ENCODE assay signal across 8 mouse cellular contexts in the genomic region with DNA sequence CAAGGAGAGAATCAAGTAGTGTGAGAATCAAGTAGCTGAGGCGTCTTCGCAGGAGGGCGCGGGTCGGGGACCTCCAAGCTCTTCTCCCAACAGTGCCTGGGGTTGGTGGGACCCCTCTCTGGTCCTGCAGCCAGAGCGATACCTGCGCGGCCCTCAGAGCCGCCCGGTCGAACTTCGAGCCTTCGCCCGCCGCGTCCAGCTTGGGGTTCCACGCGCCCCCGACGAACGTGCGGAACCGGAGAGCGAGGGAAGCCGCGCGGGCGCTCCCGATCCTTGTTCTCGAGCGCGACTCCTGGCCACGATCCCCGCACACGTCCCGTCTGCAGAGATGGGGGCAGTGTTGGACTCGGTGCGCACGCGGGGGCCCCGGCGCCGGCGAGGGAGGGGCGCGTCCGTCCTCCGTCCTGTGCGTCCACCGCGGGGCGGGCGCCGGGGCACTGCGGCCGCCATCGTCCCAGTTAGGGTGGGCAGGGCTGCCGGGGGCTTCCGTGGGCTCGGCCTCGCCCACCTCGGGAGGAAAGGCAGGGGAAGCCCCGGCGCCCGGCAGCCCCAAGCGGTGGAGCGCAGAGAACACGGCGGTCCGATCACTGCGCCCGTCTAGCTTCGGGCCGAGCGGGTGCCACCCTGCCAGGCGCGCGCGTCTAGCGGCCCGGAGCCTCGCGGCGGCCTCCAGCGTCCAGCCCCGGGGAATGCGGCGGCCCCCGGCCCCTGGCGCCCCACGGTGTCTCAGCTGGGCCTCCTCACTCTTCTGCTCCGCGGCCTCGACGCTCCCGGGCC. TPM values are rescaled to one million over a fixed set of nuclear protein-coding genes. Genes with fewer than 3 reads are reported as not detected.
DNase-seq lines count a peak whose midpoint lies in the region; ATAC-seq and TF ChIP-seq lines count a peak whose summit lies in the region.

Gene She, plus strand, starts transcription at position 556 of the 777 bp plus-strand sequence.

- peak within 1 kb of the TSS; percentile 29 for H3K4me3 ChIP-seq in forebrain, embryonic 11.5 days (ENCODE audit: low read depth, low read length)
- H3K4me3 ChIP-seq in hindbrain, embryonic 11.5 days (ENCODE audit: low read depth, low read length): peak within 1 kb of the TSS; percentile 37
- H3K4me3 ChIP-seq in limb, embryonic 14.5 days (replicated peaks; ENCODE audit: low read length): peak within 1 kb of the TSS; percentile 51
- peak within 1 kb of the TSS; percentile 24 for H3K4me3 ChIP-seq in neural tube, embryonic 11.5 days (ENCODE audit: low read depth, low read length)

- no peak for ATAC-seq in forebrain, embryonic 11.5 days (replicated peaks; ENCODE audit: low FRiP score)
- no peak for ATAC-seq in hindbrain, embryonic 11.5 days (ENCODE audit: low FRiP score)
- ATAC-seq in limb, embryonic 14.5 days (ENCODE audit: low FRiP score, low read depth): peak; percentile 30
- no peak for ATAC-seq in neural tube, embryonic 11.5 days (ENCODE audit: insufficient read depth, low FRiP score, low TSS enrichment)

- no peaks in the 10 kb centered on the region for H3K9me3 ChIP-seq in forebrain, embryonic 11.5 days (ENCODE audit: control insufficient read depth, low read length)
- H3K9me3 ChIP-seq in hindbrain, embryonic 11.5 days (ENCODE audit: control insufficient read depth, low read length): no peaks in the 10 kb centered on the region
- H3K9me3 ChIP-seq in limb, embryonic 14.5 days (ENCODE audit: control insufficient read depth, low read length): no peaks in the 10 kb centered on the region
- no peaks in the 10 kb centered on the region for H3K9me3 ChIP-seq in neural tube, embryonic 11.5 days (ENCODE audit: control insufficient read depth, low read length)

- 3% methylated on average over 81 of the region's 96 CpGs for WGBS in forebrain, embryonic 11.5 days
- 3% methylated on average over 89 of the region's 96 CpGs for WGBS in hindbrain, embryonic 11.5 days
- 3% methylated on average over 35 of the region's 96 CpGs for WGBS in limb, embryonic 14.5 days
- WGBS in neural tube, embryonic 11.5 days: 3% methylated on average over 65 of the region's 96 CpGs

- TF ChIP-seq POLR2A in limb, embryonic 14.5 days (IDR thresholded peaks at IDR 0.05; ENCODE audit: borderline replicate concordance, extremely low read depth, insufficient read depth, insufficient read length): no peak

- 0 out of 2 replicates have a peak, but pooled peaks cover 2% of the 10 kb centered on the region for H3K4me1 ChIP-seq in forebrain, embryonic 11.5 days (replicated peaks; ENCODE audit: control insufficient read depth, insufficient read depth, low read length)
- H3K4me1 ChIP-seq in hindbrain, embryonic 11.5 days (replicated peaks; ENCODE audit: control insufficient read depth, insufficient read depth, low read length): 0 out of 2 replicates have a peak, but pooled peaks cover 5% of the 10 kb centered on the region
- no peaks in the 10 kb centered on the region for H3K4me1 ChIP-seq in limb, embryonic 14.5 days (ENCODE audit: control insufficient read depth, insufficient read depth, low read length)
- H3K4me1 ChIP-seq in neural tube, embryonic 11.5 days (ENCODE audit: control insufficient read depth, insufficient read depth, low read length): no peaks in the 10 kb centered on the region

- DNase-seq in adrenal gland, adult (ENCODE audit: inconsistent age in 2 of 2, low spot score in 1 of 2): peak; percentile 40 to 52
- no peak for DNase-seq in adrenal gland, adult 8-10 months
- no peak for DNase-seq in forebrain, embryonic 11.5 days (ENCODE audit: low spot score)
- DNase-seq in hindbrain, embryonic 11.5 days (ENCODE audit: low spot score): peak; percentile 50
- no peak for DNase-seq in limb, embryonic 14.5 days (ENCODE audit: low spot score)
- peak; percentile 32 for DNase-seq in neural tube, embryonic 11.5 days (ENCODE audit: low spot score)
- DNase-seq in right cerebral cortex, postnatal 14 days: no peak
- no peak for DNase-seq in left cerebral cortex, adult 11 months (ENCODE audit: low spot score)

- H3K9ac ChIP-seq in forebrain, embryonic 11.5 days (ENCODE audit: low read length): peak within 1 kb of the TSS; percentile 23; the same call in 1 of the 2 replicates
- H3K9ac ChIP-seq in hindbrain, embryonic 11.5 days (ENCODE audit: low read depth, low read length): peak within 1 kb of the TSS; percentile 2; the same call in 1 of the 2 replicates
- peak within 1 kb of the TSS; percentile 60 for H3K9ac ChIP-seq in limb, embryonic 14.5 days (ENCODE audit: low read depth, low read length, severe bottlenecking)
- peak within 1 kb of the TSS; percentile 19 for H3K9ac ChIP-seq in neural tube, embryonic 11.5 days (ENCODE audit: low read length)

- peak within 1 kb of the TSS; percentile 46 for H3K4me2 ChIP-seq in forebrain, embryonic 11.5 days (ENCODE audit: low read depth, low read length, severe bottlenecking)
- H3K4me2 ChIP-seq in hindbrain, embryonic 11.5 days (replicated peaks; ENCODE audit: low read depth, low read length): peak within 1 kb of the TSS; percentile 49
- H3K4me2 ChIP-seq in limb, embryonic 14.5 days (replicated peaks; ENCODE audit: low read depth, low read length, severe bottlenecking): peak within 1 kb of the TSS; percentile 78
- peak within 1 kb of the TSS; percentile 47 for H3K4me2 ChIP-seq in neural tube, embryonic 11.5 days (ENCODE audit: low read depth)

- H3K27ac ChIP-seq in forebrain, embryonic 11.5 days (ENCODE audit: low read depth, low read length): no peak within 1 kb of the TSS
- no peak within 1 kb of the TSS for H3K27ac ChIP-seq in hindbrain, embryonic 11.5 days (ENCODE audit: low read depth, low read length)
- no peak within 1 kb of the TSS for H3K27ac ChIP-seq in limb, embryonic 14.5 days (replicated peaks; ENCODE audit: low read depth, low read length)
- no peak within 1 kb of the TSS for H3K27ac ChIP-seq in neural tube, embryonic 11.5 days (ENCODE audit: low read depth, low read length)

- H3K36me3 ChIP-seq in forebrain, embryonic 11.5 days (ENCODE audit: control insufficient read depth, insufficient read depth, low read length): no peaks in the 10 kb centered on the region
- no peaks in the 10 kb centered on the region for H3K36me3 ChIP-seq in hindbrain, embryonic 11.5 days (ENCODE audit: control insufficient read depth, insufficient read depth, low read length)
- no peaks in the 10 kb centered on the region for H3K36me3 ChIP-seq in limb, embryonic 14.5 days (ENCODE audit: control insufficient read depth, insufficient read depth, low read length)
- no peaks in the 10 kb centered on the region for H3K36me3 ChIP-seq in neural tube, embryonic 11.5 days (ENCODE audit: control insufficient read depth, insufficient read depth, low read length)

- peaks cover 46% of the 10 kb centered on the region for H3K27me3 ChIP-seq in forebrain, embryonic 11.5 days (ENCODE audit: control insufficient read depth, insufficient read depth, low read length)
- peaks cover 46% of the 10 kb centered on the region for H3K27me3 ChIP-seq in hindbrain, embryonic 11.5 days (ENCODE audit: control insufficient read depth, insufficient read depth, low read length)
- H3K27me3 ChIP-seq in limb, embryonic 14.5 days (ENCODE audit: control insufficient read depth, insufficient read depth, low read length): peaks cover 53% of the 10 kb centered on the region
- H3K27me3 ChIP-seq in neural tube, embryonic 11.5 days (ENCODE audit: control insufficient read depth, insufficient read depth, low read length): peaks cover 48% of the 10 kb centered on the region

RNA-seq across cellular contexts. Expression of gene She, which starts in this region (rescaled TPM):
- total RNA-seq in adrenal gland, adult 8-10 months (2022): 10 to 100 TPM in 2 of 4 experiments, 1 to 10 TPM in 2; 5.6 to 11.6 (median 10.1) TPM
- 2.0 and 2.4 TPM in 2 replicates for polyA plus RNA-seq in forebrain, embryonic 11.5 days (2014; fragmentation: Nextera tagmentation; extraction: Ambion mirVana)
- 2.2 TPM in 2 replicates for polyA plus RNA-seq in hindbrain, embryonic 11.5 days (2014; fragmentation: Nextera tagmentation; extraction: Ambion mirVana)
- 2.9 TPM in 2 replicates for polyA plus RNA-seq in limb, embryonic 14.5 days (2012; rRNA removed)
- polyA plus RNA-seq in limb, embryonic 14.5 days (2014; fragmentation: Nextera tagmentation; extraction: Ambion mirVana): 4.7 and 4.9 TPM in 2 replicates
- polyA plus RNA-seq in neural tube, embryonic 11.5 days (2014; fragmentation: Nextera tagmentation; extraction: Ambion mirVana): 2.5 and 3.4 TPM in 2 replicates

Comparison
In these comparisons a context has a peak if more than half of its experiments do, and no peak if none do; other contexts are left out.
1. DNase-seq: peak in adrenal gland, adult (2 of 2), hindbrain, embryonic 11.5 days (single experiment) and neural tube, embryonic 11.5 days (single experiment); none in adrenal gland, adult 8-10 months (single experiment), forebrain, embryonic 11.5 days (single experiment), limb, embryonic 14.5 days (single experiment), right cerebral cortex, postnatal 14 days (single experiment) and left cerebral cortex, adult 11 months (single experiment).
2. H3K9ac ChIP-seq: peak in every context shown above with its lines; median percentile 60 in limb, embryonic 14.5 days; 23 in forebrain, embryonic 11.5 days; 19 in neural tube, embryonic 11.5 days; 2 in hindbrain, embryonic 11.5 days.
3. Peak in every context shown above with its lines, with median percentiles within 50 percentile points of each other: H3K4me2 ChIP-seq and H3K4me3 ChIP-seq.